Mouse (Mus musculus) midbrain, postnatal 0 days (tissue): ENCODE data around the gene Cfdp1. TPM values are rescaled to one million over a fixed set of nuclear protein-coding genes. Genes with fewer than 3 reads are reported as not detected.

ENCODE experiments used
- ATAC-seq: fragments of 200-750 bp; cut with Nextera tagmentation; 2 replicates; pipeline ENCODE4 v1.8.0; 2017; ENCODE audit warnings: moderate number of reproducible peaks, mild to moderate bottlenecking, moderate TSS enrichment, moderate library complexity; ENCODE audit not compliant: low FRiP score
- DNase-seq: peaks from one replicate; pipeline ENCODE4 v3.0.0-alpha.2; 2015; ENCODE audit warnings: low spot score
- H3K27ac ChIP-seq: fragments of 300-500 bp; sonication (generic); 2 replicates; pipeline ENCODE4 v1.5.1; 2014; ENCODE audit warnings: low read depth, mild to moderate bottlenecking, low read length, mixed read lengths
- H3K27me3 ChIP-seq: fragments of 300-500 bp; sonication (generic); 2 replicates; pipeline ENCODE4 v1.6.1; 2014; ENCODE audit warnings: low read length, control low read depth, mixed read lengths; ENCODE audit not compliant: insufficient read depth
- H3K36me3 ChIP-seq: fragments of 300-500 bp; sonication (generic); 2 replicates; pipeline ENCODE4 v1.6.1; 2014; ENCODE audit warnings: low read length, control low read depth, mixed read lengths; ENCODE audit not compliant: insufficient read depth
- H3K4me1 ChIP-seq: fragments of 300-500 bp; sonication (generic); 2 replicates; pipeline ENCODE4 v1.6.1; 2014; ENCODE audit warnings: mild to moderate bottlenecking, control low read depth, antibody characterized with exemption, low read length, mixed read lengths; ENCODE audit not compliant: insufficient read depth
- H3K4me2 ChIP-seq: fragments of 300-500 bp; sonication (generic); 2 replicates; pipeline ENCODE4 v1.6.1; 2014; ENCODE audit warnings: low read depth, mild to moderate bottlenecking, low read length, mixed read lengths; ENCODE audit not compliant: poor library complexity, severe bottlenecking
- H3K4me3 ChIP-seq: fragments of 300-500 bp; sonication (generic); 2 replicates; pipeline ENCODE4 v1.5.1; 2014; ENCODE audit warnings: low read depth, mild to moderate bottlenecking, low read length, moderate library complexity
- H3K9ac ChIP-seq: fragments of 300-500 bp; sonication (generic); replicated peaks from 2 replicates; pipeline ENCODE4 v1.6.1; 2014; ENCODE audit warnings: mild to moderate bottlenecking, low read length, moderate library complexity, mixed read lengths; ENCODE audit not compliant: poor library complexity, severe bottlenecking
- H3K9me3 ChIP-seq: fragments of 300-500 bp; sonication (generic); 2 replicates; pipeline ENCODE4 v1.6.1; 2016; ENCODE audit warnings: low read length, control low read depth
- CTCF ChIP-seq: IDR thresholded peaks from 2 replicates; pipeline ENCODE4 v1.5.1; 2016; ENCODE audit warnings: antibody characterized with exemption, mild to moderate bottlenecking
- WGBS: fragments of 180-500 bp; shearing (Covaris S2); extraction: QIAGEN DNeasy Blood & Tissue Kit; methylation state at CpG from one replicate; pipeline ENCODE4 v1.1.7; 2014; 5-methylcytosine and 5-hydroxymethylcytosine counted together
- polyA plus RNA-seq: library from polyadenylated mRNA; unstranded; fragments of >200 nt; fragmentation: Nextera tagmentation; extraction: Ambion mirVana; gene quantifications from 2 replicates; pipeline ENCODE4 v1.2.1, GENCODE M21; 2015
- total RNA-seq: library from RNA; depleted of rRNA; stranded (reverse); fragments of >200 nt; gene quantifications from 2 replicates; pipeline ENCODE4 v1.2.3, GENCODE M21; 2014

The Cfdp1 gene
- total and polyA plus RNA-seq, 2 experiments from 2014 or later: 61.3 to 196 TPM

DNA sequence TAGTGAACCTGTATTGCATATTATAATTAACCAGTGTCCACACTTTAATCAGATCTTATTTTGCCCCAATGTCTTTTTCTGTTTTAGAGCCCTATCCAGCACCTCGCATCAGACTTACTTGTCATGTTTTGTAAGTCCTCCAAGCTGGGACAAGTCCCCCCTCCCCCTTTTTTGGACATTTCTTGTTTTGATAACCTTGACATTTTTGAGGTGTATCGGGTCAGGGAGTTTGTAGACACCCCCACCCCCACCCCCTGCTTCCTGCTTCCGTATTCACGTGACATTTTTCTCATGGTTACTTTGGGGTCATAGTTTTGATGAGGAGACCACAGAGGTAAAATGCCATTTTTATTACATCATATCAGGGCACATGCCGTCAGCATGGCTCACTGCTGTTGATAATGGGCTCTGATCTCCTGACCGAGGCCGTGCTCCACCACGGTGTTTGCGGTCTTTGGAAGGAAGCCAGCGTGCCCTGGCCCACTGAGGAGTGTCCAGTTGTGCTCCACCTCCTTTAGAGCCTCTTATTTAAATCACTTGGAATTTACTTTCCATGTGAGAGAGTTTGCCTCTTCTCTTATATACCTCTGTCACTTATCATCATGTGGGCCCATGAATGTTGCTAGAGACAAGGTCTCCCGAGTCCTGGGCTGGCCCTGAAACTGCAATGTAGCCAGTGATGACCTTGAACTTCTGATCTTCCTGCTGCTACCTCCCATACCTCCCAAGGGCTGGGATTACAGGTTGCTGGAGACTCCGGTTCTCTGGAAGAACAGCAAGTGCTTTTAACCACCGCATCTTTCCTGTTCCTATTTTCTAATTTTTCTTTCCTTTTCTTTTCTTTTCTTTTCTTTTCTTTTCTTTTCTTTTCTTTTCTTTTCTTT lies 107.3 kb downstream of the Cfdp1 start:
- Histone ChIP-seq H3K4me3 (no peak overlapping the region), H3K27me3 (no peaks in the 10 kb centered on the region), H3K4me2 (no peak overlapping the region), H3K36me3 (no peaks in the 10 kb centered on the region), H3K9me3 (no peaks in the 10 kb centered on the region), H3K27ac (no peak overlapping the region), H3K4me1 (peaks cover 22% of the 10 kb centered on the region), H3K9ac (no peak overlapping the region)
- no peak for ATAC-seq
- no peak for DNase-seq
- TF ChIP-seq CTCF: no peak
- WGBS: 80% methylated on average over 13 of the region's 13 CpGs

DNA sequence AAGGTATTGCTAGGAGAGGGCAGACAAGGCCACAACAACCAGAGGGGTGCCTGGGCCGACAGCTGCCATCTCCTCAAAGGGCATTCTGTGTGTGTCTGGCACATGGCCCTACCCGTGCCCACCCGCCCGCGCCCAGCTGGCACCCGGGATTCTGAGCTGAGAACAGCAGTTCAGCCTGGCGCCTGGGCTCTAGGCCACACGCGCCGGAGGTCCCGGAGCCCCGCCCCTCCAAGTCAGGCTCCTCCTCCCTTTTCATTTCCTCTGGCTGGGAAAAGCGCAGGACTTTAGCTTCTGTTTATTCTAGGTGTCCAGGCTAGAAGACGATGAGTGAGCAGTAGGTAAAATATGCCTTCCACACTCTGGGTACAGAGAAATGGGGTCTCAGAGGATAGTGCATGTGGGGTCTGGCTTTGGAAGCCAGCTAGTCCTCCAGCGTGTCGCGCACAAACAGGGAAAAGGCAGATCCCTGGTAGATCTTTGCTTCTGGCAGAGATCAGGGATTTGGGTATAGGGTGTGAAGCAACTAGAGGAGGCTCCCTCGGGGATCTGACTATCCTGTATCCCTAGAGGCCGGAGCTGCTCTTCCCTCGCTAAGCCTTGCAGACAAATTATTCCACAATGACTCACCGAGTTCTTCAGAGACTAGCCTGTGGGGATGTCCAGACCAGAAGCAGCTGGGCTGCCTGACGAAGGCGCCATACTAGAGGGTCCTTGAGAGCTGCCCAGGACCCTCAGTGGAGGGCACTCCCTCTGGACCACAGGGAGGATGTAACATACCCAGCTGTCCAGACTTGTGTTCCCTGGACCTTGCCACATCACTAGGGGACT lies 108.3 kb downstream of the Cfdp1 start:
- Histone ChIP-seq H3K4me1 (peaks cover 32% of the 10 kb centered on the region), H3K4me2 (peak overlapping the region; percentile 42), H3K27ac (peak overlapping the region; percentile 43; the same call in 1 of the 2 replicates), H3K27me3 (no peaks in the 10 kb centered on the region), H3K9me3 (no peaks in the 10 kb centered on the region), H3K9ac (no peak overlapping the region), H3K4me3 (no peak overlapping the region), H3K36me3 (no peaks in the 10 kb centered on the region)
- TF ChIP-seq CTCF: no peak
- peak; percentile 85 for DNase-seq
- peak; percentile 63 for ATAC-seq
- 5% methylated on average over 23 of the region's 23 CpGs for WGBS

DNA sequence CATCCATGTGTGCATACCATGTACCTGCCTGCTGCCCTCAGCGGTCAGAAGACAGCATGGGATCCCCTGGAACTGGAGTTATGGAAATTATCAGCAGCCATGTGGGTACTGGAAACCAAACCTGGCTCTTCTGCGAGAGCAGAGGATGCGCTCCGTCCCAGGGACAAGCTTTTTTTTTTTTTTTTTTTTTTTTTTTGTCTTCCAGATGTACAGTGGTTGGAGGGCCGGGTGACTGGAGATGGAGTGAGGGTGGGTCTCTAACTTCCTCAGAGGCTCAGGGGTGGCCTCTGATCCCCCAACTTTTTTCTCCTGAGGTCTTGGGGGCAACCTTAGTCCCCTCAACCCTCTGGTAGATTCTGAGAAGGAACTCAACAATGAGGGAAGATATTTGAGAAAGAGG lies 109.0 kb downstream of the Cfdp1 start:
- Histone ChIP-seq H3K27me3 (no peaks in the 10 kb centered on the region), H3K4me1 (peaks cover 39% of the 10 kb centered on the region), H3K36me3 (no peaks in the 10 kb centered on the region), H3K9ac (no peak overlapping the region), H3K4me3 (no peak overlapping the region), H3K9me3 (no peaks in the 10 kb centered on the region), H3K27ac (no peak overlapping the region), H3K4me2 (peak overlapping the region; percentile 42)
- DNase-seq (no peak), ATAC-seq (no peak)
- TF ChIP-seq CTCF: no peak
- WGBS: 52% methylated on average over 5 of the region's 5 CpGs

DNA sequence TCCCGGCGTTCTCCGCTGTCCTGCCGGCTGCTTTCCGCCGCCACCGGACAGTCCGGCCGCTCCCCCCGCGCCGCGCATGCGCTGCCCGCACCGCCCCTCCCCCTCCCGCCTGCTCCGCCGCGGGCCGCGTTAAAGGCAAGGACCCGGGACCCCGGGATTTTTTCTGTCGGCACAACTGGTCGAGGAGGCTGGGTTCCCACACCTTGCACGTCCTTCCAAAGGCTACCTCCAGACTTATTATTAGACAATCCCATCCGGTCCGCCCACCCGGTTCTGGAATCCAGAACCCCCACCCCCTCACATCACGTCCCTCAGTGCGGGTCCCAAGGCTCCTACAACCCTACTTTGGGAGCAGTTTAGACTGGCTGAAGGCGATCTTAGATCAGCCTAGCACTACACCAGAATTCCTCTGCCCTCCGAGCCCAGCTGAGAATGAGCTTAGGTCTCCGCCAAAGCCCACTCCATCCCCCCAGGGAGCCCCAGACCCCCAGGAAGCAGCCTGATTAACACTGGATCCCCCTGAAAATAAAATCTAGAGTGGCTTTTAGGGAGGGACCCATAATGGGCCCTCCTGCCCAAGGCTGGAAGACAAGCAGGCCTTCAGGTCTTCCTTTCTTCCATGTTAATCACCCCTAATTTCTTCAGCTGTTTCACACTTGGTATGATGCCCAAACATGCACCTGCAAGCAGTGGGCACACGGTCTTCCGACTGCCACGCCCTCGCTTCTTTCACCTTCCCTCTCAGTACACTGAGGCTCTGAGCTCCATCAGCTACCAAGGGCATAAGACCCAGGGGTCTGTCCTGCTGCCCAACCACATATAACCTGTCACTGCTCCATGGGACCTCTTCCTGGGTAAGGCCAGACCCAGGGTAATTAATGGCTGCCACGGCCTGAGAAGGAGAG lies 110.0 kb downstream of the Cfdp1 start, which contains the start of gene Bcar1:
Gene Bcar1, minus strand, starts transcription at position 18 of the 905 bp plus-strand sequence.
- H3K4me1 ChIP-seq: peaks cover 47% of the 10 kb centered on the region
- peak within 1 kb of the TSS; percentile 77 for H3K4me2 ChIP-seq
- DNase-seq: peak; percentile 85
- 17% methylated on average over 22 of the region's 40 CpGs for WGBS
- no peaks in the 10 kb centered on the region for H3K9me3 ChIP-seq
- no peaks in the 10 kb centered on the region for H3K36me3 ChIP-seq
- H3K27ac ChIP-seq: peak within 1 kb of the TSS; percentile 73
- no peak for TF ChIP-seq CTCF
- peak; percentile 42 for ATAC-seq
- peak within 1 kb of the TSS; percentile 91 for H3K4me3 ChIP-seq
- peak within 1 kb of the TSS; percentile 89 for H3K9ac ChIP-seq
- H3K27me3 ChIP-seq: no peaks in the 10 kb centered on the region

DNA sequence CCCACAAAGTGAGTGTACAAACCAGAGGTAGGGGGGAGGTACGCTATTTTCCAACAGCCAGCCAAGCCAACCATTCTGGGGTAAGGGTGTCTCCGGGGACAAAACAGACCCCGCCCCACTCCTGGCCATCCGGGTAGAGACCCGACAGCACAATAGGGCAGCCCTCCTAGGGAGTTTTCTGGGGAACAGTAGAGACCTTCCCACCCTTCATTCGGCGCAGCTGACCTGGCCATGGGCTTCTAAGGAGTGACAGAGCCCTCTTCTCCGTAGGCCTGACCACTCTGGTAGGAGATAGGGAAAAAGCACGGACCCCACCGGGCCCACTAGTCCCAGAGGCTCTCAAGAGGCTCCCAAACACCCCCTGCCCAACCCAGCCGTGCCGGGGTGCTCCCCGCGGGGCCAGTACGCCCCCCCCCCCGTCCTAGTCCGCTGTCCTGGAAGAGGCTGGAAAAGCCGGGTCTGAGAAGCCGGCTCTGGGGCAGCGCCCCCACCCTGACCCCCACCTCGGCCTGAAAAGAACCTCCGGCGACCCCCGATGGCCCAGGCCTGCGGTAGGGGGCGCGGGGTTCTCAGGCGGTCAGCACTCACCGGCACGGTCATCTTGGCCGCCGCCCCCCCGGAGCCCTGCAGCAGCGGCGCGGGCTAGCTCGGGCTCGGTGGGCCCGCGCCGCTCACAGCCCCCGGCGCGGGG lies 110.8 kb downstream of the Cfdp1 start:
- peaks cover 49% of the 10 kb centered on the region for H3K4me1 ChIP-seq
- no peak for TF ChIP-seq CTCF
- H3K9me3 ChIP-seq: no peaks in the 10 kb centered on the region
- peak overlapping the region; percentile 73 for H3K27ac ChIP-seq
- H3K9ac ChIP-seq: peak overlapping the region; percentile 89
- WGBS: 1% methylated on average over 37 of the region's 44 CpGs
- peak overlapping the region; percentile 91 for H3K4me3 ChIP-seq
- DNase-seq: no peak
- H3K27me3 ChIP-seq: no peaks in the 10 kb centered on the region
- peak overlapping the region; percentile 77 for H3K4me2 ChIP-seq
- no peaks in the 10 kb centered on the region for H3K36me3 ChIP-seq
- ATAC-seq: peak; percentile 12; the same call in 1 of the 2 replicates
